Comparison of ENCODE assay signal across 21 mouse cellular contexts in the genomic region with DNA sequence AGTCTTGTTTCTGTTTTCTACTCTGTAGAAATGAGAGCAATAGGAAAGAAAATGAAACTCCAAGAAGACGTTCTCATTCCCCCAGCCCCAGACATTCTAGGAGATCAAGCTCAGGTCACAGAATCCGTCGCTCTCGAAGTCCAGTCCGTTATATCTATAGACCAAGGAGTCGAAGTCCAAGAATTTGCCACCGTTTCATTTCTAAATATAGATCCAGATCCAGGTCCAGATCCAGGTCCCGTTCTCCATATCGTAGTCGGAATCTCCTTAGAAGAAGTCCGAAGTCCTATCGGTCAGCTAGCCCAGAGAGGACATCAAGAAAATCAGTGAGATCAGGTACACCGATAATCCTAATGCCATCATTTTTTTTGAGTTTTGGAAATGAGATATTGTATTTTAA.
"Had no signal": no experiment of that assay in that cellular context is flagged by ENCODE, and none has a peak within 500 bp of the region (broad histone marks: within the 10 kb centered on the region; RNA-seq: fewer than 3 reads in every experiment).

No protein-coding gene starts in this region.

- H3K27ac ChIP-seq: heart, embryonic 10.5 days; hindbrain, embryonic 10.5 days; hindbrain, embryonic 12.5 days; hindbrain, embryonic 14.5 days; intestine, embryonic 15.5 days; layer of hippocampus, adult 2 months; left cerebral cortex, adult 2 months; limb, embryonic 10.5 days; limb, embryonic 12.5 days; liver, embryonic 13.5 days; liver, embryonic 15.5 days had no signal

- DNase-seq: heart, adult 18-20 months; heart, postnatal 10 days; heart, postnatal 4 days; kidney, adult 18-20 months; kidney, adult 8-10 months; kidney, postnatal 10 days; kidney, postnatal 25 days; kidney, postnatal 4 days; liver; liver, embryonic 13.5 days had no signal

- H3K4me3 ChIP-seq: heart, embryonic 10.5 days; heart, embryonic 12.5 days; hindbrain, embryonic 10.5 days; hindbrain, embryonic 12.5 days; intestine, embryonic 15.5 days; layer of hippocampus, adult 2 months; left cerebral cortex, adult 2 months; limb, embryonic 10.5 days; limb, embryonic 12.5 days; liver, embryonic 13.5 days; liver, embryonic 15.5 days had no signal
